Mouse (Mus musculus) cortical plate, adult 2 months (tissue): ENCODE data around the gene C2cd4a.

ENCODE experiments used
- CTCF ChIP-seq: fragments of 200-500 bp; IDR thresholded peaks from 2 replicates; pipeline ENCODE4 v1.5.1; 2011; ENCODE audit warnings: mild to moderate bottlenecking, control low read depth, low read length; ENCODE audit not compliant: insufficient read depth; ENCODE audit errors: extremely low read depth
- POLR2A ChIP-seq: fragments of 200-500 bp; IDR thresholded peaks from 2 replicates; pipeline ENCODE4 v1.6.1; 2011; ENCODE audit warnings: mild to moderate bottlenecking, low read length, control low read depth; ENCODE audit not compliant: insufficient read depth; ENCODE audit errors: extremely low read depth

GRCm38 (mm10) chr9:67834535-67834934, 2.4 kb upstream of the C2cd4a start:
- no peak for TF ChIP-seq POLR2A
- TF ChIP-seq CTCF = no peak
